Mouse (Mus musculus) left cerebral cortex, adult 8-10 months (tissue): ENCODE measurements around the gene Npepps. TPM values are rescaled to one million over a fixed set of nuclear protein-coding genes. Genes with fewer than 3 reads are reported as not detected.
"Not testable (repeated sequence)": the region's sequence is repeated elsewhere in the genome, so short reads cannot be mapped to it uniquely, and the experiment has no call there.

Experiments
- DNase-seq, 2 experiments: peaks; one replicate each; pipeline ENCODE4 v3.0.0; 2022; ENCODE audit warnings: low spot score in 2 of 2
- total RNA-seq, 4 experiments: library from RNA; stranded (reverse); gene quantifications; 2 replicates each; pipeline ENCODE4 v1.2.4; 2022

Npepps gene
- 100 to 1,000 TPM; 139 to 152 (median 146) TPM for total RNA-seq

DNA sequence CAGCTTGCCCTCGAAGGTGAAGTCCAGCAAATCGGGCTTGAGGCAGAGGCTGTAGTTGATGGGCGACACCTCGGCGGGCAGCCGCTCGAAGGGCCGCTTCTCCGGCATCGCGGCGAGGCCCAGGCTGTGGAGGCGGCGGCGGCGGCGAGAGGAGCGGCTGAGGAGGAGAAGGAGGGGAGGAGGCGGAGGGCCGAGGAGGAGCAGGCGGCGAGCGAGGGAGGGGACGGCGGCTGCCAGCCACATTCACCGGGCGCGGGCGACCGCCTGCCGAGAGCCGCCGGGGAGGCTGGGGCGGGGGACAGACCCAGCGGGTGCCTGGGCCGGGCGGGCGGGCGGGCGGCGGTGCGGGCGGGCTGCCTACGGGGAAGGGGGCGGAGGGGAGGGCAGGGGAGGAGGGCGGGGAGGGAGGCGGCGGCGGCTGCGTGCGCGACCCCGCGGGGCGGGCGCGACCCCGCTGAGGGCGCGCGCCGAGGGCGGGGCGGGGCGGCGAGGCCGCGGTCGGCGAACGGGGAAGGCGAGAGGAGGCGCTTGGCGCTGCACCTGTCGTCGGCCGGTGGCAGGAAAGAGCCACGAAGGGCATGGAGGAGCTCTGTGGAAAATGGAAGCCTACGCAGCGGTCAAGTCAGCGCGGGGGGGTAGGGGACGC lies at the start of gene Npepps:
Gene Npepps (minus strand): TSS at position 423 of the 646 bp plus-strand sequence.
- DNase-seq: peak; percentile 47 to 51

DNA sequence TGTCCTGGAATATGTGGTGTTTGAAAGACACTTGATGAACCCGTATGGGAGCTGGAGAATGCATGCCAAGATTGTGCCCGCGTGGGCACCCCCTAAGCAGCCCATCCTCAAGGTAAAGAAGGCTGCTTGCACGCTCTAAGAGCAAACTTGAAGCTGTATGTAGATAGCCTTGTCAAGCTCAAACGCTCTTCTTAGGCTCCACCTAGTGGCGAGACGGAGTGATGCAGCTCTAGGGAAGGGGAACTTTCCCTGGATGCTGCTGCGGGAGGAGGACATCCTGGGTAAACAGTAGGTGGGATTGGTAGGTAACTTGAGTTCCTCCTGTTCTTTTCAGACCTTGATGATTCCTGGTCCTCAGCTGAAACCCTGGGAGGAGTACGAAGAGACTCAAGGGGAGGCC lies 47.7 kb upstream of the Npepps start:
- DNase-seq: peak in 1 of 2 experiments; percentile 52

DNA sequence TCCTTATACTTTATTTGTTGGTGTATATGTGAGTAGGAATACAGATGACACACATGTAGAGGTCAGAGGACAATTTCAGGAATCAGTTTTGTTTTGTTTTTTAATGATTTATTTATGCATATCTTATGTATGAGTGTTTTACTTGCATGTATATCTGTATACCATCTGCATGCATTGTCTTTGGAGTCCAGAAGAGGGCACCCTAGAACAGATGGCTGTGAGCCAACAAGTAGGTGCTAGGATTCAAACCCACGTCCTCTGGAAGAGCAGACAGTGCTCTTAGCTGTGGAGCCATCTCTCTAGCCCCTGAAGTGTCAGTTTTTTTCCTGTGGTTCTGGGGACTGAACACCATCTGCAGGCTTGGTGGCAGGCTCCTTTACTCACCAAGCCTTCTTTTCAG lies 44.8 kb upstream of the Npepps start:
- no peak for DNase-seq

- DNase-seq: not testable (repeated sequence)
Observed at GRCm38 (mm10) chr11:97321894-97322600, 41.6 kb upstream of the Npepps start.

DNA sequence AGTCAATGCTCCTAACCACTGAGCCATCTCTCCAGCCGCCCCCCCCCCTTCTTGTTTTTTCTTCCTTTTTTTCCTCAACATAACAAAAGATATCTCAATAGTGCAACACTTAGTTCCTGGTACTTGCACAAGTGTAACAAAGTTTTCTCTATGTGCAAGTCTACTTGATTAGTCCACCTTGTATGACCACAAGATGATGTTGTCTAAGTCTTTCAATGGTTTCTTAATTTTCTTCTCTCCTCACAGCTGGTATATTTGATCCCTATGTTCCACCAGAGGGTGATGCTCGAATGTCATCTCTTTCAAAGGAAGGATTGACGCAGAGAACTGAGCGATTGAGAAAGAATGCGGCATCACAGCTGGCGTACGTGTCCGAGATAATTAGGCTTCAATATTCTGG lies 40.8 kb upstream of the Npepps start:
- DNase-seq: no peak

- DNase-seq: peak; percentile 96 to 97
Observed at GRCm38 (mm10) chr11:97315504-97316503, 35.4 kb upstream of the Npepps start, which contains the start of gene Mrpl45. Mrpl45 (plus strand) TSS chr11:97315716.

GRCm38 (mm10) chr11:97314751-97315503 lies 34.5 kb upstream of the Npepps start:
- DNase-seq: no peak

GRCm38 (mm10) chr11:97314110-97314509 lies 33.7 kb upstream of the Npepps start:
- no peak for DNase-seq

- DNase-seq: not testable (repeated sequence)
Observed at GRCm38 (mm10) chr11:97312871-97313270, 32.4 kb upstream of the Npepps start.

DNA sequence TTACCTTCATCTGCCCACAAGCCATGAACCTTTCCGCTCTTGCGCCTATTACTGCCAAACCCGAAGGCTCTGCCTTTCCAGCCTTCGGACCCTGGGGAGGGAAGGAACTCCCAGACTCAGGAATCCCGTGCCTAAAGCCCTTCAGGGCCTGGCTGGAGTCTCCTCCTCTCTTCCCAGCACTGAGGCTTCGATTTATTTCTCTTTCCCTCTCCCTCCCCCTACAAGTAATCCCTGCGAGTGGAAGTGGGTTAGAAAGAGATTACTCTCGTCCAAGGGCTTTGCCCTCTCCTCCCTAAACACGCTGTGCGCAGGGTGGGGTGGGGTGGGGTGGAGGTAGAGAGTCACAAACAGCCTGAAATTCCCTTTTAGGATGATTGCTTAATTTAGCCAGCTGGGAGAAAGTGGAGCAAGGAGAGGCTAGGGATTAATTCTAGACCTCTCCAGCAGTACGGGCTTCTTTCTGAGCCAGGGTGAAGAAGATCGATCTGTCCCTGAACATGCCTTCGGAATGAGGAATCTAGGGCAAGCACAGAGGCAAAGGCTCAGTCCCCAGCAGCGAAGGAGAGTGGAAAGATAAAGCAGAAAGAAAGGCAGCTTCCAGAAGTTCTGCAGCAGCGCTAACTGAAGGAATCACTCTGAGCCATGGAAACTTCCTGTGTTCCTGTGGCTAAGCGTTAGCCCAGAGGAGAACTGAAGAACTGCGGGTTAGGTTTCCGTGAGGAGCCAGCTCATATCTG lies 30.6 kb upstream of the Npepps start:
- DNase-seq: no peak

- peak; percentile 42 to 64 for DNase-seq
Observed at GRCm38 (mm10) chr11:97309911-97310571, 29.6 kb upstream of the Npepps start.

DNA sequence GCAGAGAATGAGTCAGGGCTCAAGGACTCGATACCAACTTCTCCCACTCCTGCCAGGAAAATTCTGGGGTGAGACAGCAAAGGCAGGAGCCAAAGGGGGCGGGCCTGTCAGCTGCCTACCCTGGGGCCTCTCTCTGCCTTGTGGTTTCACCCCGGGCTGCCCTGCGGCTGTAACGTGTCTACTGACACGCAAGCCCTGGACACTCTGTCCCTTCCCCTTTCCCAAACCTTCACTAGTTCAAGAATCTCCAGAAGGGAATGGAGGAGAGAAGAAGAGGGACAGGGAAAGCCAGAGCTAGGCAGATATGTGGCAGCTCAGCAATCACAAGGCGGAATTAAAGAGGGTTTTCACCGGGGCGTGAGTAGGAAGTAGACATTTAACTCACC lies 29.0 kb upstream of the Npepps start:
- DNase-seq: peak in 1 of 2 experiments; percentile 50

- no peak for DNase-seq
Observed at GRCm38 (mm10) chr11:97308806-97309450, 28.5 kb upstream of the Npepps start.

- no peak for DNase-seq
Observed at GRCm38 (mm10) chr11:97307294-97308069, 27.0 kb upstream of the Npepps start.

DNA sequence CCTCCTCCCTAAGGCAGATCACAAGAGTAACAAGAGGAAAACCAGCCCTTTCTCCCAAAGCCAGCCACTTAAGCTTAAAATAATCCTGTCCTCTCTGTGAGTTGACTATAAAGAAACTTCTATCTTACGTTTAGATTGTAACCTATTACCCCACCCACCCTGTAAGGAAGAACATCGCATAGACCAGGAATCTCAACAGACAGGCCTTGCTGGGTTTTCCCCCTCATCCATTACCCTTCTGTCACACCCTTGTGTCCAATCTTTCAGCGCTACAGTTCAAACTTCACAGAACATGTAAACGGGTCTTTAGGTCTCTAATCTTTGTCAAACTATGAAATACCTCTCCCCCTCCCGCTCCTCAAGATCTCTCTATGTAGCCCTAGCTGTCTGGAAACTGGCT lies 24.2 kb upstream of the Npepps start:
- DNase-seq: no peak

GRCm38 (mm10) chr11:97302231-97302781 lies 21.9 kb upstream of the Npepps start:
- DNase-seq: no peak

GRCm38 (mm10) chr11:97301406-97301805 lies 21.0 kb upstream of the Npepps start:
- DNase-seq: no peak

GRCm38 (mm10) chr11:97299939-97300338 lies 19.5 kb upstream of the Npepps start:
- DNase-seq: no peak
